Mouse (Mus musculus) bone marrow, adult 2 months (tissue): ENCODE results near the gene Rad51.

ENCODE experiments used
- CTCF ChIP-seq: fragments of 200-500 bp; IDR thresholded peaks from 2 replicates; pipeline ENCODE4 v1.5.1; 2011; ENCODE audit warnings: low read length, control low read depth; ENCODE audit not compliant: control insufficient read depth, insufficient read depth
- POLR2A ChIP-seq: fragments of 200-500 bp; IDR thresholded peaks from 2 replicates; pipeline ENCODE4 v1.6.1; 2011; ENCODE audit warnings: low read depth, mild to moderate bottlenecking, control low read depth, low read length, borderline replicate concordance; ENCODE audit not compliant: control insufficient read depth

DNA sequence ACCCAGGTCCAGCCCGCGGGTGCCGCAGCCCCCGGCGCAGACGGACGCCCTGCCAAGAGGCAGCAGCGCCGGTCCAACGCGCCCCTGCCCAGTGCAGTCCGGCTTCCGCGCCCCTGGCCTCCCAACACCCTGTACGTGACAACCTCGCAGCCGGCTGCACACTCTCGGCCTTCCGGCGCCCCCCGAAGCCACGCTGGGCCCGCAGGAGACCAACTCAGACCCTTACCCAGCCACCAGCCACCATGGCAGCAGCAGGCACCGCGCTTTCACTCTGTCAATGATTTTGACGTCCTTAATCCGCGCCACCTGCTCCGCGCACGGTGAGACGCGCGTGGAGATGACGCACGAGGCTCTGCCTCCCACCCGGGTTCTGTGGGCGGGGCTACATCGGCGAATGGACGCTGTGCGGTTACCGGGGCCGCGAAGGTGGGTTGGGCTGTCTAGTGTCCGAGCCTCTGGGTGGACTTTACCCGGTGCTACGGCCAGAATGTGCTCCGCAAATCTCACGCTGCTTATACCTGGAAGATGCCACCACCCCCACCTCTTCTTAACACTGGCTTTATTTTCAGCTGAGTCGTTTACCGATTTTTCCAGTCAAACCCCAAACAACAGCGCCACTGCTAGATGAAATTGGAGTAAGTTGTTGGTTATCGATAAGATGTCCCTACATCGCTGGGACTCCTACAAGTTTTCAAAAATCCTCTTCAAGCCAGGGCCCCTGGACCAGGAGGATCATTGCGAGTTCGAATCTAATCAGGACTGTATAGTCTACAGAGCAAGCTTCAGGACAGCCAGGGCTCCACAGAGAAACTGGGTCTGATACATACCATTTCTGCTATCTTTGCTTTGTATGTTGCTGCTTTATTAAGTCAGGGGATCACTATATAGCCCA, 44.3 kb downstream of the Rad51 start, which contains the start of gene Rmdn3:
- TF ChIP-seq CTCF, result no peak
- peak; percentile 63; the same call in 1 of the 2 replicates for TF ChIP-seq POLR2A
